Mouse (Mus musculus): Measurements from ENCODE around the gene Wwox.

DNA sequence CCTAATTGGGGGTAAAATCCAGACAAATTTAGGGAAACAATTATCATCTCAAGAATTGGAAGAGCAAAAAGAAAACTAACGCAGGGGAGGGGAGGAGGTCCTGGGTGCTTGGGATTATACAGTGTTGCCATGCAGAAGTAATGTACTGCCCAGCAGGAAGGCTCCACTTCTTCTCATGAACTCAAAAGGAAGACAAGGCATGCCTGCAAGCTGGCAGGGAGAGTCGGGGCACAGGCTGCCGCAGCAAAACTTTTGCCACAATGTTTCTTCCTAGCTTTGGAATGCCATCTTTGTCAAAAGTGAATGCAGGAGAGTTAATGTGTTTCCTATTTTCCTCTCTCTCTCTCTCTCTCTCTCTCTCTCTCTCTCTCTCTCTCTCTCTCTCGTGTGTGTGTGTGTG is 163.6 kb downstream of the Wwox start:
- TF ChIP-seq CTCF (IDR thresholded peaks at IDR 0.05; ENCODE audit: insufficient read depth, low read depth, low read length): no peak
- no peak for TF ChIP-seq POLR2A (IDR thresholded peaks at IDR 0.05; ENCODE audit: insufficient read depth, low read depth, low read length)
